Mouse (Mus musculus) forebrain, postnatal 0 days (tissue): ENCODE results near the gene Sertad2. TPM values are rescaled to one million over a fixed set of nuclear protein-coding genes. Genes with fewer than 3 reads are reported as not detected.

Experiments
- ATAC-seq: fragments of 200-750 bp; cut with Nextera tagmentation; 2 replicates; pipeline ENCODE4 v1.8.0; 2017; ENCODE audit warnings: mild to moderate bottlenecking, moderate library complexity
- DNase-seq: peaks from one replicate; pipeline ENCODE4 v3.0.0-alpha.2; 2015
- H3K27ac ChIP-seq: fragments of 300-500 bp; sonication (generic); 2 replicates; pipeline ENCODE4 v1.5.1; 2014; ENCODE audit warnings: low read depth, mild to moderate bottlenecking, antibody characterized with exemption, low read length, moderate library complexity, mixed read lengths
- H3K27me3 ChIP-seq: fragments of 300-500 bp; sonication (generic); 2 replicates; pipeline ENCODE4 v1.6.1; 2014; ENCODE audit warnings: mild to moderate bottlenecking, low read length, mixed read lengths; ENCODE audit not compliant: insufficient read depth
- H3K36me3 ChIP-seq: fragments of 300-500 bp; sonication (generic); 2 replicates; pipeline ENCODE4 v1.6.1; 2014; ENCODE audit warnings: mild to moderate bottlenecking, moderate library complexity; ENCODE audit not compliant: insufficient read depth
- H3K4me1 ChIP-seq: fragments of 300-500 bp; sonication (generic); 2 replicates; pipeline ENCODE4 v1.6.1; 2014; ENCODE audit warnings: antibody characterized with exemption; ENCODE audit not compliant: insufficient read depth
- H3K4me2 ChIP-seq: fragments of 300-500 bp; sonication (generic); 2 replicates; pipeline ENCODE4 v1.6.1; 2014; ENCODE audit warnings: low read depth, mild to moderate bottlenecking, moderate library complexity
- H3K4me3 ChIP-seq: fragments of 300-500 bp; sonication (generic); 2 replicates; pipeline ENCODE4 v1.5.1; 2014; ENCODE audit warnings: low read depth, low read length, mixed read lengths
- H3K9ac ChIP-seq: fragments of 300-500 bp; sonication (generic); 2 replicates; pipeline ENCODE4 v1.6.1; 2014; ENCODE audit warnings: mild to moderate bottlenecking
- H3K9me3 ChIP-seq: fragments of 300-500 bp; sonication (generic); 2 replicates; pipeline ENCODE4 v1.6.1; 2016; ENCODE audit warnings: low read length
- CTCF ChIP-seq: sonication (generic); IDR thresholded peaks from 2 replicates; pipeline ENCODE4 v1.5.1; 2016; ENCODE audit warnings: antibody characterized with exemption, control low read depth, low read depth
- WGBS: fragments of 180-500 bp; shearing (Covaris S2); extraction: QIAGEN DNeasy Blood & Tissue Kit; methylation state at CpG from one replicate; pipeline ENCODE4 v1.1.7; 2014; 5-methylcytosine and 5-hydroxymethylcytosine counted together
- polyA plus RNA-seq: library from polyadenylated mRNA; unstranded; fragments of >200 nt; fragmentation: Nextera tagmentation; extraction: Ambion mirVana; gene quantifications from 2 replicates; pipeline ENCODE4 v1.2.1, GENCODE M21; 2015
- total RNA-seq: library from RNA; depleted of rRNA; stranded (reverse); fragments of >200 nt; gene quantifications from 2 replicates; pipeline ENCODE4 v1.2.3, GENCODE M21; 2014

The Sertad2 gene
- total and polyA plus RNA-seq, 2 experiments from 2014 or later, result 14.8 to 38.3 TPM

DNA sequence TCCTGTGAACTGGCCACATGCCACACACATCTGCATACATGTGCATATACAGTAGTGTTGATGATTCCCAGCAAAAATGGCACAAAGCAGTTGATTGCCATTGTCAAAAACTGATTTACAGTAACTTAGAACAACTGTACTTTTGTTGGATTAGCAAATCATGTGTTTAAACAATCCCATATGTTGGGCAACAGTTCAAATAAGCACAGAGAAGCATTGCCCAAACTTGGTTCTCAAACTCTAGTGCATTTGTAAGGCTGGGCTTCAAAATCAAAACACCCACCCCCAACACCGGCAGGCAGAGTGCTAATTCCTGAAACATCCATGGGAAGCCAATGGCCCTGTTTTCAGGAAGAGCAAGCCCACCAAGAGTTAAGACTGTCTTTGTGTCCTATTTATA, 108.1 kb downstream of the Sertad2 start:
- H3K27ac ChIP-seq, result no peak overlapping the region
- H3K9me3 ChIP-seq, result no peaks in the 10 kb centered on the region
- no peaks in the 10 kb centered on the region for H3K27me3 ChIP-seq
- H3K4me1 ChIP-seq, result peaks cover 34% of the 10 kb centered on the region
- H3K36me3 ChIP-seq, result no peaks in the 10 kb centered on the region; the same call in 1 of the 2 replicates
- WGBS, result 27% methylated on average over 1 of the region's 1 CpGs
- no peak overlapping the region for H3K4me2 ChIP-seq
- ATAC-seq (no peak), DNase-seq (no peak)
- TF ChIP-seq CTCF, result no peak
- no peak overlapping the region for H3K9ac ChIP-seq
- H3K4me3 ChIP-seq, result no peak overlapping the region

DNA sequence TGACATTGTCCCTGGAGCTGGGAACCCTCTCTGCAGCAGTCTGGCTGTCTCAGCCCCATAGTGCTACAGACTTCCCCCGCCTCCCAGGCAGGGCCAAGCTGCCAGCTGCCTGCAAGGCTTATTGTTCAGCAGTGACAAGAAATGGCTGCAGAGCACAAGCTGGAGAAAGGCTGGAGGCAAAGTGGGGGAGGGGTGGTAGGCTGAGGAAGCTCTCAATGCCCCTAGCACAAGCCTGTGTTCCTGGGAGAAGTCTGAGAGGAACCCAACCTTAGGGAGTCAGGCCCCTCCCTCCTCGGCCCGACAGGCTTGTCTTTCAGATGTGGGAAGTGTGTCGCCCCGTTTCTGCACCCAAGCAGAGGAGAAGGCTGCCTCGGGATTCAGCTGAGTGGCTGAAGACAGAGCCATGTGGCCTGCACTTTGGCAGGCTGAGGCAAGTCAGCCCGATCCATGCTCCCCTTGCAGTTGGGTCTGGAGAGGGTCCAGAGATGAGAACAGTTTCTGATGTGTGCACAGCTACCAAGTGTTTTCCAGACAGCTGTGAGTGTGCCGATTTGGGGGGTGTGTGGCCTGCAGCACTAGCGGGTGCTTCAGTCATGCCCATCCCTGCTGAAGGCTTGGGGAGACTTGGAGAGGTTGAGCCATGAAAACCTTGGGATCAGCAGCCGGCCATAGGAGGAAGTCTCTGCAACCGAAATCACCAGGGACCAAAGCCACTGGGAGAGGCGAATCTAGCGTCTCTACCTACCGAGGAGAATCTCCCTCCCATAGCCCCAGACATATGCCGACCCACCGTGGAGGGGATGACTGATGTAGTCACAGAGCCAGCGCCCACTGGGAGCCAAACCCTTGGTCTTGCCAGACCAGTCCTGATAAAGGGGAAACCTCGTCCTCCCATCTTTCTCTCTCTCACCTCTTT, 113.0 kb downstream of the Sertad2 start:
- Histone ChIP-seq H3K4me2 (peak overlapping the region; percentile 29), H3K4me3 (no peak overlapping the region), H3K9ac (peak overlapping the region; percentile 18; the same call in 1 of the 2 replicates), H3K4me1 (peaks cover 25% of the 10 kb centered on the region), H3K27me3 (no peaks in the 10 kb centered on the region), H3K36me3 (no peaks in the 10 kb centered on the region; the same call in 1 of the 2 replicates), H3K27ac (peak overlapping the region; percentile 66), H3K9me3 (no peaks in the 10 kb centered on the region)
- ATAC-seq, result peak; percentile 92
- no peak for TF ChIP-seq CTCF
- WGBS, result 7% methylated on average over 18 of the region's 18 CpGs
- DNase-seq, result peak; percentile 84

DNA sequence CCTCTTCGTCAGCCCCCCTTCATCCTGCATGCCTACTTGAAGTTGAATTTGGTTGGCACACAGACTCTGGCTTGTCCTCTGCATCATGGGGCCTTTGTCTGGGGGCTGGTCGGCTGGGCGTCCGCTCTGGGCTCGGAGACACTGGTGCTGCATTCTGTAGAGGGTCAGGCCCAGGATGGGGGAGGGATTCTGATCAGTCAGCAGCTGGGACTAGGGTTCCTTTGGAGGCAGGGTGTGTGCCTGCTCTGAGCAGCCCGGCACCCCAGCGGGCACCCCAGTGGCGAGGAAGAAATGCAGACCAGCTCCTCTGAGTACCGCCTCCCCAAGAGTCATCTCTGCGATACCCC, 113.6 kb downstream of the Sertad2 start:
- no peaks in the 10 kb centered on the region for H3K27me3 ChIP-seq
- peak; percentile 42 for ATAC-seq
- DNase-seq, result no peak
- H3K4me1 ChIP-seq, result peaks cover 22% of the 10 kb centered on the region
- no peak for TF ChIP-seq CTCF
- no peaks in the 10 kb centered on the region; the same call in 1 of the 2 replicates for H3K36me3 ChIP-seq
- no peaks in the 10 kb centered on the region for H3K9me3 ChIP-seq
- peak overlapping the region; percentile 66 for H3K27ac ChIP-seq
- peak overlapping the region; percentile 29 for H3K4me2 ChIP-seq
- no peak overlapping the region for H3K4me3 ChIP-seq
- 18% methylated on average over 10 of the region's 10 CpGs for WGBS
- H3K9ac ChIP-seq, result peak overlapping the region; percentile 33; the same call in 1 of the 2 replicates

DNA sequence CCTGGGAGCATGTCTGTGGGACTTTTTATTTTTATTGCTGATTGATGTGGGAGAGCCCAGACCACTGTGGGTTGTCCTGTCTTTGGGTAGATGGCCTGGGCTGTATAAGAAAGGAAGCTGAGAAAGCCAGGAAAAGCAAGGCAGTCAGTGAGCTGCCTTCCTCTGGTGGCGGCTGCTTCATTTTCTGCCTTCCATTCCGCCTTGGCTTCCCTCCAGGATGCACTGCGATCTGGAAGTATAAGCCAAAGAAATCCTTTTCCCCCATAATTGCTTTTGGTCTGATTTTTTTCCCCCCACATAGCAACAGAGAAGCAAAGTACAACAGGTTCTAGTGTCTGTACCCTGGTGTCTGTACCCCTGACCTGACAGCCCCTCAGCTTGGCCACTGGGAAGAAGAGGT, 116.0 kb downstream of the Sertad2 start:
- H3K4me2 ChIP-seq, result no peak overlapping the region
- H3K27me3 ChIP-seq, result no peaks in the 10 kb centered on the region
- H3K27ac ChIP-seq, result 0 out of 2 replicates have a peak overlapping the region, but pooled peaks have one; percentile 23
- H3K9ac ChIP-seq, result no peak overlapping the region
- TF ChIP-seq CTCF, result no peak
- H3K4me3 ChIP-seq, result no peak overlapping the region
- H3K36me3 ChIP-seq, result no peaks in the 10 kb centered on the region; the same call in 1 of the 2 replicates
- DNase-seq (peak; percentile 77), ATAC-seq (no peak)
- peaks cover 22% of the 10 kb centered on the region for H3K4me1 ChIP-seq
- 28% methylated on average over 3 of the region's 3 CpGs for WGBS
- no peaks in the 10 kb centered on the region for H3K9me3 ChIP-seq

DNA sequence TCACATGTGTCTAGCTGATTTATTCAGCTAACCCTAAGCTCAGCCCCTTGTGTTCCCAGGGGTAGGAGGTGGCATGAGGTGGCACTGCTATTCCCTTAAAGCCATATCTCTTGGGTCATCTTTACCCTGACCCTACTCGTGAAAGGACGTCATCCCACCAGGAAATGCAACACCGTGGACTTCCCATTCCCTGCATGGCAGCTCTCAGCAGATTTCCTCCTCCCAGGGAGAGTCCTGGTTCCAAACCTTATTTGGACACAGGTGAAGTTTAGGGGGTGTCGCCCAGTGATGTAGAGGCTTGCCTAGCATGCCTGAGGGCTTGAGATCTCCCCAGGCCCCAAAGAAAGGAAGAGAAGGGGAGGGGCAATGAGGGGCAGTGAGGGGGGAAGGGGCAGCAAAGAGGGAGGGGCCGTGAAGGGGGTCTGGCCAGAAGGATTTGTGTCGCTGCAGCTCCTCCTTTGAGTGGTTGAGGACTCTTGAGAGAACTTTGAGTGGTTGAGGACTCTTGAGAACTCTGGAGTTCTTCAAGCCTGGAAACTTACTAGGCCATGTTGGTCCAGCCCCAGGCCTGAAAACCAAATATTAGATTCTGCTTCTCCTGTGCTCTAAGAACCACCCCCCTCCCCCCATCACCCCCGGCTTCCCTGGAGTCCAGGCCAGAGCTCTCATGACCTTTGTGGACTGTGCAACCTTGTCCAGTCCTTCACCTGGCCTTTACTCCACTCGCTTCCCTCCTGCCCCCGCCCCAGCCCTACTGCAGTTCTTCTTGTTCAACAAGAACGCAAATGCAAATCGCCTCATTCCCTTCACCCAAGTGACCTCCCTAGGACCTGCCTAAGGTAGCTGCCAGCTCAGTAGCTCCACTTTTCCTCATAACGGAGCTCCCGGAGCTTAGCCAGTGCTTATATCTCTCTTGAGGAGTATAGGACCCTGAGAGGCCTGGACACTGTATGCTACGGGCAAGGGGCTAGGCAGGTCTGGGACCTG, 117.4 kb downstream of the Sertad2 start:
- H3K4me3 ChIP-seq, result no peak overlapping the region
- WGBS, result 87% methylated on average over 14 of the region's 14 CpGs
- no peaks in the 10 kb centered on the region for H3K36me3 ChIP-seq
- ATAC-seq, result no peak
- H3K9ac ChIP-seq, result no peak overlapping the region
- DNase-seq, result no peak
- H3K4me2 ChIP-seq, result no peak overlapping the region
- H3K9me3 ChIP-seq, result no peaks in the 10 kb centered on the region
- no peak for TF ChIP-seq CTCF
- peaks cover 22% of the 10 kb centered on the region for H3K4me1 ChIP-seq
- no peak overlapping the region for H3K27ac ChIP-seq
- H3K27me3 ChIP-seq, result no peaks in the 10 kb centered on the region

DNA sequence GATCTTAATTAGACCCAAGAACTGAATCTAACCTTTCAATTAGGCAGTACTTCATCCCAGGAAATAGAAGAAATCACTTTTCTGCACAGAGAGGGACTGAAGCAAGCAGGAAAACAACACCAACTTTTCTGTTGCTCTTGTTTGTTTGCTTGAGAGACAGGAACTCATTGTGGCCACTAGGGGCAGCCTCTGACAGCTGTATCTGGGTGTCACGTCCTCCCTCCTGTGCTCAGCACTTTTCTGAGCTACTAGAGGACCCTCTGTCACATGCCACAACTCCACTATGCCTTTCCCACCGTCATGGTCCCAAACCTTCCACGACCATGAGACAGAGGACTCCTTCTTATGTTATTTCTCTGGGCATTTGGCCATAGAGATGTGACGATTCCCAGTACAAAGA, 118.6 kb downstream of the Sertad2 start:
- 36% methylated on average over 4 of the region's 4 CpGs for WGBS
- Histone ChIP-seq H3K27me3 (no peaks in the 10 kb centered on the region), H3K36me3 (no peaks in the 10 kb centered on the region), H3K9me3 (no peaks in the 10 kb centered on the region), H3K4me2 (no peak overlapping the region), H3K27ac (no peak overlapping the region), H3K4me1 (peaks cover 9% of the 10 kb centered on the region), H3K9ac (no peak overlapping the region), H3K4me3 (no peak overlapping the region)
- ATAC-seq (peak; percentile 54), DNase-seq (no peak)
- peak; percentile 76 for TF ChIP-seq CTCF
